Comparison of ENCODE assay signal across 12 mouse cellular contexts in genomic region chr12:16391630-16392269, GRCm38 (mm10).
DNase-seq lines count a peak whose midpoint lies in the region; ATAC-seq and TF ChIP-seq lines count a peak whose summit lies in the region.
"Had no signal": no experiment of that assay in that cellular context is flagged by ENCODE, and none has a peak within 500 bp of the region (broad histone marks: within the 10 kb centered on the region; RNA-seq: fewer than 3 reads in every experiment).

No protein-coding gene starts in this region.

- H3K4me3 ChIP-seq in forebrain, embryonic 14.5 days (ENCODE audit: low read depth, low read length) = no peak overlapping the region
- H3K4me3 ChIP-seq in forebrain, embryonic 11.5 days (ENCODE audit: low read depth, low read length) = no peak overlapping the region
- no peak overlapping the region for H3K4me3 ChIP-seq in limb, embryonic 14.5 days (replicated peaks; ENCODE audit: low read length)
- no peak overlapping the region for H3K4me3 ChIP-seq in limb, embryonic 10.5 days
- H3K4me3 ChIP-seq: erythroblast, embryonic 14.5 days had no signal

- H3K4me1 ChIP-seq in forebrain, embryonic 14.5 days (ENCODE audit: control insufficient read depth, insufficient read depth, low read length) = no peaks in the 10 kb centered on the region
- no peaks in the 10 kb centered on the region for H3K4me1 ChIP-seq in forebrain, embryonic 11.5 days (replicated peaks; ENCODE audit: control insufficient read depth, insufficient read depth, low read length)
- H3K4me1 ChIP-seq in limb, embryonic 14.5 days (ENCODE audit: control insufficient read depth, insufficient read depth, low read length) = peaks cover 3% of the 10 kb centered on the region; the same call in 1 of the 2 replicates
- no peaks in the 10 kb centered on the region for H3K4me1 ChIP-seq in limb, embryonic 10.5 days

- TF ChIP-seq POLR2A in limb, embryonic 14.5 days (IDR thresholded peaks at IDR 0.05; ENCODE audit: borderline replicate concordance, extremely low read depth, insufficient read depth, insufficient read length) = no peak

- H3K36me3 ChIP-seq in forebrain, embryonic 14.5 days (ENCODE audit: control insufficient read depth, insufficient read depth, low read length) = no peaks in the 10 kb centered on the region
- H3K36me3 ChIP-seq in forebrain, embryonic 11.5 days (ENCODE audit: control insufficient read depth, insufficient read depth, low read length) = no peaks in the 10 kb centered on the region
- no peaks in the 10 kb centered on the region for H3K36me3 ChIP-seq in limb, embryonic 14.5 days (ENCODE audit: control insufficient read depth, insufficient read depth, low read length)
- no peaks in the 10 kb centered on the region for H3K36me3 ChIP-seq in limb, embryonic 10.5 days

- H3K9ac ChIP-seq in forebrain, embryonic 14.5 days (ENCODE audit: low read length) = no peak overlapping the region
- no peak overlapping the region for H3K9ac ChIP-seq in forebrain, embryonic 11.5 days (ENCODE audit: low read length)
- no peak overlapping the region for H3K9ac ChIP-seq in limb, embryonic 14.5 days (ENCODE audit: low read depth, low read length, severe bottlenecking)
- H3K9ac ChIP-seq: liver, embryonic 14.5 days had no signal

- DNase-seq in forebrain, embryonic 14.5 days (ENCODE audit: low spot score) = peak; percentile 68
- DNase-seq in forebrain, embryonic 11.5 days (ENCODE audit: low spot score) = no peak
- DNase-seq in limb, embryonic 14.5 days (ENCODE audit: low spot score) = peak; percentile 75
- DNase-seq in limb, embryonic 10.5 days (ENCODE audit: low spot score) = no peak
- peak; percentile 78 for DNase-seq in layer of hippocampus, adult 11-12 months (ENCODE audit: low spot score)
- DNase-seq in right cerebral cortex, postnatal 14 days = peak; percentile 56
- no peak for DNase-seq in adrenal gland, adult 18-20 months (ENCODE audit: low spot score in 2 of 2)
- DNase-seq: cerebellum, adult 18-20 months had no signal

- ATAC-seq in forebrain, embryonic 14.5 days = no peak
- no peak for ATAC-seq in forebrain, embryonic 11.5 days (replicated peaks; ENCODE audit: low FRiP score)
- ATAC-seq in limb, embryonic 14.5 days (ENCODE audit: low FRiP score, low read depth) = no peak
- ATAC-seq in megakaryocyte, adult 5-6 weeks (ENCODE audit: poor library complexity, severe bottlenecking) = no peak
- ATAC-seq: inflammation-experienced regulatory T-cells, adult 6 months had no signal

- H3K27ac ChIP-seq in forebrain, embryonic 14.5 days (ENCODE audit: low read depth, low read length) = no peak overlapping the region
- no peak overlapping the region for H3K27ac ChIP-seq in forebrain, embryonic 11.5 days (ENCODE audit: low read depth, low read length)
- H3K27ac ChIP-seq in limb, embryonic 14.5 days (replicated peaks; ENCODE audit: low read depth, low read length) = no peak overlapping the region
- H3K27ac ChIP-seq in limb, embryonic 10.5 days = no peak overlapping the region
- H3K27ac ChIP-seq: liver, embryonic 14.5 days had no signal

- no peaks in the 10 kb centered on the region for H3K27me3 ChIP-seq in forebrain, embryonic 14.5 days (replicated peaks; ENCODE audit: control insufficient read depth, insufficient read depth, low read length)
- H3K27me3 ChIP-seq in forebrain, embryonic 11.5 days (ENCODE audit: control insufficient read depth, insufficient read depth, low read length) = no peaks in the 10 kb centered on the region
- H3K27me3 ChIP-seq in limb, embryonic 14.5 days (ENCODE audit: control insufficient read depth, insufficient read depth, low read length) = no peaks in the 10 kb centered on the region
- H3K27me3 ChIP-seq in limb, embryonic 10.5 days (ENCODE audit: low read depth, poor library complexity, severe bottlenecking) = no peaks in the 10 kb centered on the region

- no peak overlapping the region for H3K4me2 ChIP-seq in forebrain, embryonic 14.5 days (ENCODE audit: low read length)
- H3K4me2 ChIP-seq in forebrain, embryonic 11.5 days (ENCODE audit: low read depth, low read length, severe bottlenecking) = no peak overlapping the region
- H3K4me2 ChIP-seq in limb, embryonic 14.5 days (replicated peaks; ENCODE audit: low read depth, low read length, severe bottlenecking) = no peak overlapping the region

- no peaks in the 10 kb centered on the region for H3K9me3 ChIP-seq in forebrain, embryonic 14.5 days (replicated peaks; ENCODE audit: control insufficient read depth, low read length)
- H3K9me3 ChIP-seq in forebrain, embryonic 11.5 days (ENCODE audit: control insufficient read depth, low read length) = no peaks in the 10 kb centered on the region
- H3K9me3 ChIP-seq in limb, embryonic 14.5 days (ENCODE audit: control insufficient read depth, low read length) = no peaks in the 10 kb centered on the region
- no peaks in the 10 kb centered on the region for H3K9me3 ChIP-seq in limb, embryonic 10.5 days (replicated peaks)

- 85% methylated on average over 5 of the region's 5 CpGs for WGBS in forebrain, embryonic 14.5 days
- WGBS in forebrain, embryonic 11.5 days = 80% methylated on average over 5 of the region's 5 CpGs
- 43% methylated on average over 5 of the region's 5 CpGs for WGBS in limb, embryonic 14.5 days
- WGBS in limb, embryonic 10.5 days = 91% methylated on average over 5 of the region's 5 CpGs

Comparison
In these comparisons a context has a peak if more than half of its experiments do, and no peak if none do; other contexts are left out.
1. DNase-seq: peak in forebrain, embryonic 14.5 days (single experiment), limb, embryonic 14.5 days (single experiment), layer of hippocampus, adult 11-12 months (single experiment) and right cerebral cortex, postnatal 14 days (single experiment); none in forebrain, embryonic 11.5 days (single experiment), limb, embryonic 10.5 days (single experiment) and adrenal gland, adult 18-20 months (0 of 2).